In the genomic region with DNA sequence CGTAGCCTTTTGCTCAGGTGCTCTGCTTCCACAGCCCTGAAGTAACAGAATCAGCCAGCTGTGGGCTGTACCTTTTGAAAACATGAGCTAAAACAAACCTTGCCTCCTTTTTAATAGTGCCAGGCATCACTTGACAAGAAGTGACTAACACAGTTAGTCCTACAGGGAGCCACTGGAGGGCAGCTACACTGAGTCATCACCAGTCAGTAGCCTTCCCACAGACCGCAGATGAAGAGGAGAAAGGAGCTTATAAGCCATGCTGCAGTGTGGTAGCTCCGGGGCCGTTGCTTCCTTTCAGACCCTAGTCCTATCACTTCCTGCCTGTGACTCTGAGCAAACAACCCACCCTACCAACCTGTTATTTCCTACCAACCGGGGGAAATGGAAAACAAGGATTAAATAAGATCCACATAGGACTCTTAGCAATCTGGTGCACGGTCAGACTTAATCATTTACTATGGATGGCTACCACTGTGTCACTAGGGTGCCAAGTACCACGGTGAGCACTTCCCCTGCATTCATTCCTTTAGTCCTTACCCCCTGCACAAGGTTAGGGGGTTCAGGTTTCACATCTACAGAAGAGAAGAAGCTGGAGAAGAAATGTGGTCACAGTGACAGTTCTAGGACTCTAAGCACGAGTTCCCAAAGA, we compare ENCODE assay signal across 12 mouse cellular contexts. TPM values are rescaled to one million over a fixed set of nuclear protein-coding genes. Genes with fewer than 3 reads are reported as not detected.
DNase-seq lines count a peak whose midpoint lies in the region; ATAC-seq and TF ChIP-seq lines count a peak whose summit lies in the region.
"Had no signal": no experiment of that assay in that cellular context is flagged by ENCODE, and none has a peak within 500 bp of the region (broad histone marks: within the 10 kb centered on the region; RNA-seq: fewer than 3 reads in every experiment).

No protein-coding gene starts in this region.

- no peak overlapping the region for H3K9ac ChIP-seq in hindbrain, postnatal 0 days (replicated peaks; ENCODE audit: low read length)
- no peak overlapping the region for H3K9ac ChIP-seq in hindbrain, embryonic 14.5 days
- H3K9ac ChIP-seq in stomach, postnatal 0 days (ENCODE audit: low read length) = no peak overlapping the region
- H3K9ac ChIP-seq: limb, embryonic 12.5 days; lung, embryonic 15.5 days had no signal

- H3K9me3 ChIP-seq in hindbrain, postnatal 0 days (ENCODE audit: low read length) = no peaks in the 10 kb centered on the region
- no peaks in the 10 kb centered on the region for H3K9me3 ChIP-seq in hindbrain, embryonic 14.5 days (ENCODE audit: control insufficient read depth, low read length)
- H3K9me3 ChIP-seq in stomach, postnatal 0 days (ENCODE audit: control insufficient read depth, low read length) = no peaks in the 10 kb centered on the region
- H3K9me3 ChIP-seq: limb, embryonic 12.5 days; lung, embryonic 15.5 days had no signal

- no peaks in the 10 kb centered on the region for H3K27me3 ChIP-seq in hindbrain, postnatal 0 days (ENCODE audit: insufficient read depth, low read length)
- no peaks in the 10 kb centered on the region for H3K27me3 ChIP-seq in hindbrain, embryonic 14.5 days (ENCODE audit: control insufficient read depth, insufficient read depth, low read length)
- H3K27me3 ChIP-seq in stomach, postnatal 0 days (ENCODE audit: control insufficient read depth, insufficient read depth, low read length) = no peaks in the 10 kb centered on the region
- H3K27me3 ChIP-seq: limb, embryonic 12.5 days; lung, embryonic 15.5 days had no signal

- H3K4me2 ChIP-seq in hindbrain, postnatal 0 days (ENCODE audit: low read depth, low read length) = no peak overlapping the region
- H3K4me2 ChIP-seq in hindbrain, embryonic 14.5 days (replicated peaks) = no peak overlapping the region
- H3K4me2 ChIP-seq in stomach, postnatal 0 days (replicated peaks; ENCODE audit: low read depth) = no peak overlapping the region
- H3K4me2 ChIP-seq: heart, embryonic 11.5 days; limb, embryonic 12.5 days; lung, embryonic 15.5 days had no signal

- peak; percentile 24 for DNase-seq in hindbrain, postnatal 0 days (ENCODE audit: low spot score)
- DNase-seq in hindbrain, embryonic 14.5 days (ENCODE audit: low spot score) = no peak
- peak; percentile 45 for DNase-seq in right cerebral cortex, adult 18-20 months
- DNase-seq in right cerebral cortex, postnatal 10 days (ENCODE audit: low spot score in 2 of 2) = no peak
- peak; percentile 61 for DNase-seq in fibroblast of lung, adult 2 months (ENCODE audit: low read depth)
- no peak for DNase-seq in stomach, postnatal 0 days (ENCODE audit: low spot score)
- no peak for DNase-seq in thymus, postnatal 36 days
- DNase-seq in ovary, postnatal 14 days (ENCODE audit: low spot score) = no peak
- DNase-seq: cerebellum, postnatal 10 days had no signal

- H3K4me3 ChIP-seq in hindbrain, postnatal 0 days (ENCODE audit: low read length) = no peak overlapping the region
- no peak overlapping the region for H3K4me3 ChIP-seq in hindbrain, embryonic 14.5 days (replicated peaks; ENCODE audit: low read length)
- H3K4me3 ChIP-seq in stomach, postnatal 0 days (ENCODE audit: low read depth, low read length) = no peak overlapping the region
- H3K4me3 ChIP-seq: limb, embryonic 12.5 days; lung, embryonic 15.5 days had no signal

- 53% methylated on average over 8 of the region's 8 CpGs for WGBS in hindbrain, postnatal 0 days
- 64% methylated on average over 8 of the region's 8 CpGs for WGBS in hindbrain, embryonic 14.5 days
- WGBS in stomach, postnatal 0 days = 42% methylated on average over 8 of the region's 8 CpGs

- H3K4me1 ChIP-seq in hindbrain, postnatal 0 days (ENCODE audit: insufficient read depth, low read length) = no peaks in the 10 kb centered on the region
- H3K4me1 ChIP-seq in hindbrain, embryonic 14.5 days (replicated peaks; ENCODE audit: control insufficient read depth, insufficient read depth, low read length) = 0 out of 2 replicates have a peak, but pooled peaks cover 2% of the 10 kb centered on the region
- H3K4me1 ChIP-seq in stomach, postnatal 0 days (replicated peaks; ENCODE audit: control insufficient read depth, insufficient read depth) = no peaks in the 10 kb centered on the region
- H3K4me1 ChIP-seq: lung, embryonic 15.5 days had no signal

- H3K36me3 ChIP-seq in hindbrain, postnatal 0 days (ENCODE audit: insufficient read depth, low read length) = peaks cover 9% of the 10 kb centered on the region
- H3K36me3 ChIP-seq in hindbrain, embryonic 14.5 days (replicated peaks; ENCODE audit: control insufficient read depth, insufficient read depth) = peaks cover 30% of the 10 kb centered on the region
- 0 out of 2 replicates have a peak, but pooled peaks cover 8% of the 10 kb centered on the region for H3K36me3 ChIP-seq in stomach, postnatal 0 days (ENCODE audit: control insufficient read depth, insufficient read depth, low read length)

- 0 out of 2 replicates have a peak, but pooled peaks have one; percentile 15 for ATAC-seq in hindbrain, postnatal 0 days
- no peak for ATAC-seq in hindbrain, embryonic 14.5 days (ENCODE audit: low FRiP score)
- ATAC-seq in stomach, postnatal 0 days (ENCODE audit: low FRiP score, low TSS enrichment) = peak; percentile 49; the same call in 1 of the 2 replicates

- no peak for TF ChIP-seq EP300 in stomach, postnatal 0 days (optimal IDR thresholded peaks at IDR 0.05)

- peak overlapping the region; percentile 22; the same call in 1 of the 2 replicates for H3K27ac ChIP-seq in hindbrain, postnatal 0 days
- H3K27ac ChIP-seq in hindbrain, embryonic 14.5 days = no peak overlapping the region
- H3K27ac ChIP-seq in stomach, postnatal 0 days (replicated peaks) = no peak overlapping the region
- H3K27ac ChIP-seq: limb, embryonic 12.5 days; lung, embryonic 15.5 days had no signal

- no peak for TF ChIP-seq CTCF in hindbrain, postnatal 0 days (IDR thresholded peaks at IDR 0.05; ENCODE audit: low read depth)
- peak; percentile 22; the same call in 1 of the 2 replicates for TF ChIP-seq CTCF in stomach, postnatal 0 days (IDR thresholded peaks at IDR 0.05; ENCODE audit: low read depth)

RNA-seq across cellular contexts. Expression of a gene that starts 14.9 kb away (rescaled TPM):
- total RNA-seq in hindbrain, postnatal 0 days (2014; rRNA removed) = 4.0 and 5.4 TPM in 2 replicates
- 2.3 and 2.9 TPM in 2 replicates for polyA plus RNA-seq in hindbrain, postnatal 0 days (2015; fragmentation: Nextera tagmentation; extraction: Ambion mirVana)
- polyA plus RNA-seq in hindbrain, embryonic 14.5 days (2014; fragmentation: Nextera tagmentation; extraction: Ambion mirVana) = 1.9 and 2.8 TPM in 2 replicates
- polyA plus RNA-seq in stomach, postnatal 0 days (2015; fragmentation: Nextera tagmentation; extraction: Ambion mirVana) = 0.15 and 0.16 TPM in 2 replicates
- polyA plus RNA-seq: heart, embryonic 11.5 days; limb, embryonic 12.5 days had no signal

RNA-seq across cellular contexts. Expression of a gene that starts 27.4 kb away (rescaled TPM):
- 44.9 and 47.4 TPM in 2 replicates for total RNA-seq in hindbrain, postnatal 0 days (2014; rRNA removed)
- 34.4 and 36.2 TPM in 2 replicates for polyA plus RNA-seq in hindbrain, postnatal 0 days (2015; fragmentation: Nextera tagmentation; extraction: Ambion mirVana)
- 57.5 and 63.4 TPM in 2 replicates for polyA plus RNA-seq in hindbrain, embryonic 14.5 days (2014; fragmentation: Nextera tagmentation; extraction: Ambion mirVana)
- polyA plus RNA-seq in stomach, postnatal 0 days (2015; fragmentation: Nextera tagmentation; extraction: Ambion mirVana) = 12.5 and 16.7 TPM in 2 replicates

RNA-seq across cellular contexts. Expression of a gene that starts 28.3 kb away (rescaled TPM):
- total RNA-seq in hindbrain, postnatal 0 days (2014; rRNA removed) = 47.7 and 58.2 TPM in 2 replicates
- 60.2 and 64.2 TPM in 2 replicates for polyA plus RNA-seq in hindbrain, postnatal 0 days (2015; fragmentation: Nextera tagmentation; extraction: Ambion mirVana)
- polyA plus RNA-seq in hindbrain, embryonic 14.5 days (2014; fragmentation: Nextera tagmentation; extraction: Ambion mirVana) = 67.6 and 68.4 TPM in 2 replicates
- polyA plus RNA-seq in stomach, postnatal 0 days (2015; fragmentation: Nextera tagmentation; extraction: Ambion mirVana) = 37.4 and 38.9 TPM in 2 replicates

RNA-seq across cellular contexts. Expression of a gene that starts 40.4 kb away (rescaled TPM):
- total RNA-seq in hindbrain, postnatal 0 days (2014; rRNA removed) = 6.5 and 6.8 TPM in 2 replicates
- 2.0 and 2.1 TPM in 2 replicates for polyA plus RNA-seq in hindbrain, postnatal 0 days (2015; fragmentation: Nextera tagmentation; extraction: Ambion mirVana)
- 1.5 and 1.6 TPM in 2 replicates for polyA plus RNA-seq in hindbrain, embryonic 14.5 days (2014; fragmentation: Nextera tagmentation; extraction: Ambion mirVana)
- 2.8 and 3.3 TPM in 2 replicates for polyA plus RNA-seq in stomach, postnatal 0 days (2015; fragmentation: Nextera tagmentation; extraction: Ambion mirVana)

RNA-seq across cellular contexts. Expression of a gene that starts 58.4 kb away (rescaled TPM):
- 20.7 and 28.4 TPM in 2 replicates for total RNA-seq in hindbrain, postnatal 0 days (2014; rRNA removed)
- 35.8 and 42.0 TPM in 2 replicates for polyA plus RNA-seq in hindbrain, postnatal 0 days (2015; fragmentation: Nextera tagmentation; extraction: Ambion mirVana)
- 53.3 and 59.6 TPM in 2 replicates for polyA plus RNA-seq in hindbrain, embryonic 14.5 days (2014; fragmentation: Nextera tagmentation; extraction: Ambion mirVana)
- 23.3 and 23.9 TPM in 2 replicates for polyA plus RNA-seq in stomach, postnatal 0 days (2015; fragmentation: Nextera tagmentation; extraction: Ambion mirVana)

Comparison
In these comparisons a context has a peak if more than half of its experiments do, and no peak if none do; other contexts are left out.
1. DNase-seq: peak in hindbrain, postnatal 0 days (single experiment), right cerebral cortex, adult 18-20 months (single experiment) and fibroblast of lung, adult 2 months (single experiment); none in hindbrain, embryonic 14.5 days (single experiment), right cerebral cortex, postnatal 10 days (0 of 2), stomach, postnatal 0 days (single experiment), thymus, postnatal 36 days (0 of 2) and ovary, postnatal 14 days (single experiment).